Mouse (Mus musculus): ENCODE data around the gene Mpp3.
A peak's percentile ranks its signal among the peaks of the same experiment; 100 is the strongest.

Mpp3 gene

DNA sequence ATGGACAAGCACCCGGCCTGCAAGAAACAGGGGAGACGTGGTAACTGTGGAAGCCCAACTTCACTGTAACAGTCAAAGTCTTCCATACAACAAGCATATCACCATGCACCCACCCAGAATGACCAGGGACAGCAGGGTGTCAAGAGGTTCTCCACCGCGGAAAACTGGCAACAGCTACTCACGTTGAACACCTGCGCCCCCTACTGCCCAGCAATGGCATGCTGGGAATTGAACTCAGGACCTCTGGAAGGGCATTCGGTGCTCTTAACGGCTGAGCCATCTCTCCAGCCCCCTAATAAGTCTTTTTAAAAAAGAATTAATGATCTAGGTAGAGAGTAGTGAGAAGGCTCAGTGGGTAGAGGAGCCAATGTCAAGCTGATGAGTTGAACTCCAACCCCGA lies 53.3 kb downstream of the Mpp3 start:
- peak in 1 of 2 experiments; percentile 71 for DNase-seq

GRCm38 (mm10) chr11:101974181-101974580 lies 54.1 kb downstream of the Mpp3 start:
- DNase-seq = no peak

- DNase-seq = no peak
Observed at GRCm38 (mm10) chr11:101973496-101973895, 54.8 kb downstream of the Mpp3 start.

GRCm38 (mm10) chr11:101972651-101973050 lies 55.6 kb downstream of the Mpp3 start:
- no peak for DNase-seq

DNA sequence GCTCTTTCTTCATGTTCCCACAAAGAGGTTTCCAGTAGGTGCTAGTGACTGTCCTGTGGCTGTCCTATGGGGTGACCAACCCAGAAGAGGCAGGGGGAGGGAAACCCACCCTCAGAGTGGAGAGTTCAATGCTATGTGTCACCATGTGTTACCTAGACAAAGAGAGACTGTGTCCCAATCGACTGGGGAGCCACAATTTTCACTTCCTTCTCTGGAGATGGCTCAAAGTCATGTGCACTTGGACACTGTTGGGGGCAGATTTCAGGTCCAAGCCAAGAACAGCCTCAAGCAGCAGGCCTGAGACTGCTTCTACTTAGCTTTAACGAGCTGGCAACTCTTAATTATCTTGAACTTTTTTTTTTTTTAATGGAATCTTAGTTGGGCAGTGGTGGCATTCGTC lies 56.2 kb downstream of the Mpp3 start:
- no peak for DNase-seq

DNA sequence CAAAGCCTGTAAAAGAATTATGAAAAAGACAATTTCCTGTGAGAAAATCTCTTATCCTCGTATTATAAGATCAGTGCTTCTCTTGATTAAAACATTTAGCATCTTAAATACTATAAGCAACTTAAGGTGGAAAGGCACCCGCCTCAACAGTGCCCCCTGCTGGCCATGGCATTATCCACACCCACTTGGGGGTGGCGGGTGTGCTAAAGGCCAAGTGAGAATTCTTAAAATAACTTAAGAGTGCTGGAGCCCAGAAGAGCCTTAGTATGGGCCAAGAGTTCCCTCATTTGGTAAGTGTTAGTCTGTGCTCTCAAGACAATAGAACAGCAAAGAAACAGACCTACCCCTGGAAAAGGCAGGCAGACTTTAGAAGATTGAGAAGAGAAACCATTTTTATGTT lies 56.9 kb downstream of the Mpp3 start:
- DNase-seq = peak; percentile 18 to 51

- DNase-seq = no peak
Observed at GRCm38 (mm10) chr11:101969835-101970234, 58.4 kb downstream of the Mpp3 start.

DNA sequence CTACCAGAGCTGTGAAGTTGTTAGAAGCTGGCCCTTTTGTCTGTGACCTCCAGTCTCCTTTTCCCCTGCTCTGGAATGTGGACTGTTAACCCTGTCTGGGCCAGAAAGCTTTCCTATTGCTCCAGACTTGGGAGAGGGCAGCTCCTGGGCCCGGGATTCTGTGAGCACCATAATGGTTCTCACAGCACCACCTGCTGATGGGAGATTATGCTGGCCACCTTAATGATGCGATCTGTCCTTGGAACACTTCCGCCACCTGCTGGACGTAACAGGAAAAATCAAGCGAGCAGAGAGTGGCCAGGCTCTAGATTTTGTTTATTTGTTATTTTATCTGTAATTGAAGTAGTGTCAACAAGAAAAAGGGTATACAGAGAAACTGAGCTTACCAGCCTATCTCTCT lies 59.5 kb downstream of the Mpp3 start:
- DNase-seq = peak; percentile 88 to 91

DNA sequence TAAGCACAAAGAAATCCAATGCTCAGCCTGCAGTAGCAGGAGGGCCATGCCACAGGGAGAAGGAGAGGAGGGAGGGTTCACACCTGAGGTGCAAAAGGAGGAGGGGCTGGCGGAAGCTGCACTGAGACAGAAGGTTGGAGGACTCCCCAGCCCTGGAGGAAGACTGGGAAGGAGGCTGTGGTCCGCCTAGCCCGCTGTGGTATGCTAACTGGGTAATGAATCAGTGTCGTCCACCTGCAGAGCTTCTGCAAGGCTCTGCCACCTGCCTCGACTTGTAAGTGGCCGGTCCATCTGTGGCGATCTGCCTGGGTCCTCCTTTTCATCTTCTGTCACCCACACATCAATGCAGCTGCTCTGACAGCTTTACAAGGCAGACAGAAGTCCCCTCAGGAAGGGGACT lies 60.0 kb downstream of the Mpp3 start:
- DNase-seq = peak; percentile 35 to 43

DNA sequence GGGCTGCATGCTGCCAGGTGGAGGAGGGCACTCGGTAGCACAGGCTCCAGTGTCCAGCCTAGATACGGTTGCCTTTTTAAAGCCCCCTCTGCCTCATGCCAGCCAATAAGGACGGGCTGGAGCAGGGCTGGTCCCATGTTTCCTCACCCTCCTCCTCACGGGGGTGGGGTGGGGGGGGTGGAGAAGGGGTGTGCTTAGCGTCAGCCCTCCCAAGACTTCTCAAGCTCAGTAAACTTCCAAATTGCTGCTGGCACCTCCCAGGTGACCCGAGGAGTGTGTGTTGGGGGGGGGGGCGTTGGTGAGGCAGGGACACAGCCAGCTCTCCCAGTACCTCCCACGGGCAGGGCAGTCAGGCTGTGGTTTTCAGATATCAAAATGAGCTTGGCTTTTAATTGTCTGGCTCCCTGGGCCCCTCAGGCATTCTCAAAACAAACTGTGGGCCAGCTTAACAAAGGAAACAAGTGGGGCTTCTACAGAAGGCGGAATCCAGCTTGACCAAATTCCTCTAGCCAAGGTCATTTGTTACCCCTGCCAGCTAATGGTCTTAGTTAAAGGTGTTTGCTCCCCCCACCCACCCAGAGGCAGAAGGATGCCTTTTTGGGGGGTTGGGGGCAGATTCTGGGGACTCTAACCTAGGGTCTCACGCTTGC lies 61.2 kb downstream of the Mpp3 start, which contains the start of gene Sost:
Gene Sost, minus strand, starts transcription at position 51 of the 650 bp plus-strand sequence.
- no peak for DNase-seq

DNA sequence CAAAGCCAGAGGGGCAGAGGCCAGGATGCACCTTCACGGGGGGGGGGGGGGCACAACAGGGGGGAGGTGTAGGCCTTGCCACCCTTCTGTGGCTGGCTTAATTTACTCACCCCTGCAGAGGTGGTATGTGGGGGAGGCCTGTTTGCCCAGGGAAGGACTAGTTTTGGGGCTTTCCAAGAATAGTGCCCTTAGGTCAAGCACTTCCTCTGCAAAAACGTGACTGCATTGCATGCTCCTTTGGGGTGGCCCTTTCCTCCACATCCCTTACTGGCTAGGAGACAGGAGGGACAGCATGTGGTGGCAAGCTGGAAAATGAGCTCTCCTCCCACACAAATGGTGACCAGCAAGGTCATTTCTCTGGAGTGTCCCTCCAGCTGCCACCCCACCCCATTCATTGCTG lies 62.7 kb downstream of the Mpp3 start:
- no peak for DNase-seq

DNA sequence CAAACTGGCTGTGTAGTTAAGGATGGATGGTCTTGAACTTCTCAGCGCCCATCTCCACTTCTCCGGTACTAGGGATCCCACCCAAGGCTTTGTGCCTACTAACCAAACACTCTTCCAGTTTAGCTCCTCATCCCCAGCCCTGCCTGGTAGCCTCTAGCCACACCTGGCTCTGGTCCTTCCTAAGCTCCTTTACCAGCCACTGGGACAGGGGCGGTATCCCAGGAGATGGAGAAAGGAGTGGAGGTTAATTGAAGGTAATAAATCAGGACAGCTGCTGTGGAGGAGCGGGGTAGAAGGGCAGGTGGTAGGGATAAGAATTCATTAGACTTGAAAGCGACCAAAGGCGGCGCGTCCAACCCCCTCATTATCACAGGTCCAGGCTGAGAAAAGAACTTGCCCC lies 63.6 kb downstream of the Mpp3 start:
- peak in 1 of 2 experiments; percentile 4 for DNase-seq

DNA sequence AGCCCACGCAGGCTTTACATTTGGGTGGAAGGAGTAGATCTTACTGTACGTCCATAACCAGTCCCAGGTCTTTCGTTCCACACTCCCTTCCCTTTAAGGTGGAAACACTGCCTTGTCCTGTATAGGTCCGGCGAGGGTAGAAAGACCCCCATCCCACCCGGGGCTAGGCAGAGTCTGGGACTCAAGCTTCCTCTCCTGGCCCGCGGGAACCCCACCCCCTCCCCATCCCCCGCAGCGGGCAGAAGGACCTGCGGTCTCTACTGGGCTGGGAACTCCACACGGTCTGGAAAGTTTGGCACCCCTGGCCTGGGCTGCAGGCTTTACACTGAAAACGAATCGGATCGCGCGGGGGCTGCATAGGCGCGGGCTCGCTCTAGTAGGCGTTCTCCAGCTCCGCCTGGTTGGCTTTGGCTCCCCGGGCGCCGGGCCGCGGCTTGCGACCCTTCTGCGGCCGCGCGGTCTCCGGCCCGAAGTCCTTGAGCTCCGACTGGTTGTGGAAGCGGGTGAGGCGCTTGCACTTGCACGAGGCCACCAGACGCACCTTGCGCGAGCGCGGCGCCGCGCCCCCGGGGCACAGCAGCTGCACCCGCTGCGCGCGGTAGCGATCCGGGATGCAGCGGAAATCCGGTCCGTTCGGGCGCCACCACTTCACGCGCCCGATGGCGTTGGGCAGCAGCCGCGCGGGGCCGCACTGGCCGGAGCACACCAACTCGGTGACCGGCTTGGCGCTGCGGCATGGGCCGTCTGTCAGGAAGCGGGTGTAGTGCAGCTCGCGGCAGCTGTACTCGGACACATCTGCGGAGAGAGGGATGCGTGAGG lies 64.6 kb downstream of the Mpp3 start:
- peak; percentile 65 to 70 for DNase-seq

- peak in 1 of 2 experiments; percentile 14 for DNase-seq
Observed at GRCm38 (mm10) chr11:101963043-101963442, 65.2 kb downstream of the Mpp3 start.

DNA sequence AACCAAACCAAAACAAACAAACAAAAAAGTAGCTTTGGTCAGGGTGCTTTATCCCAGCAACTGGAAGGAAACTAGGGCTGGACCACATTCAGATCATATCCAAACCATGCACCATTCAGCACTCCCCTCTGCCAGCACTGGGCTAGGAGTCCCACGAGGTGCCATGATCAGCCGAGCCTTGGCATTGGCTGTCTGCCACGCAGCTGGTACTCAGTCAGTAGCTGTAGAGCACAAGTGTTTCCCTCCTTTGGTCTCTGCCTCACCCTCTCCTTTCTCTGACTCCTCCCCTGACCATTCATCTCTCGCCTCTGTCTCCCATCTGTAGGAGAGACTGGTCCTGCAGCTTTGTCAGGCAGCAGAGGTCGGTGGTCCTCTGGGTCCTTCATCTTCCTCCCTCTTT lies 70.8 kb downstream of the Mpp3 start:
- DNase-seq = no peak

DNA sequence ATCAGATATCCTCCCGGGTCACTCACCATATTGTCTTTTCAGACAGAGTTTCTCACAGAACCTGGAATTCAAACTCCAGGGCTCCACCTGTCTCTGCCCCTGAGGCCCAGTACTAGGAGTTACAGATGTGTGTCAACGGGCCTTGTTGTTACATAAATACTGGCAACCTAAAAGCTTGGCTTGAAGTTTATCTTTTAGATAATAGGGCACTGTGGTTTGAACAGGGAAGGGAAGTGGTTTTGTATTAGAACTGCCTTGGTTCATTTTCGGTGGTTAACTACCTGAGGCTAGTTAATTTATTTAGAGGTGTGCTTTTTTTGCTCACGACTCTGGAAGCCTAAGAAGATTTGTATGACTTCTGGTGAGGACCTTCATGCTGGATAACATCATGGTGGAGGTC lies 74.8 kb downstream of the Mpp3 start:
- no peak for DNase-seq

GRCm38 (mm10) chr11:101952541-101953341 lies 75.5 kb downstream of the Mpp3 start:
- DNase-seq = no peak

GRCm38 (mm10) chr11:101950021-101950420 lies 78.2 kb downstream of the Mpp3 start:
- DNase-seq = peak; percentile 42 to 49

Measured in cerebellum, postnatal 25 days (tissue).